Mouse (Mus musculus) CH12F3 (cell line): ENCODE results near the gene Ugt1a10.

Experiments used
- in situ Hi-C: fragments of 300-500 bp; cut with MboI; formaldehyde crosslinking; loops from 2 replicates; pipeline ENCODE4 v1.14.3; 2020; ENCODE audit warnings: low sequenced_read_pairs

Gene Ugt1a10

DNA sequence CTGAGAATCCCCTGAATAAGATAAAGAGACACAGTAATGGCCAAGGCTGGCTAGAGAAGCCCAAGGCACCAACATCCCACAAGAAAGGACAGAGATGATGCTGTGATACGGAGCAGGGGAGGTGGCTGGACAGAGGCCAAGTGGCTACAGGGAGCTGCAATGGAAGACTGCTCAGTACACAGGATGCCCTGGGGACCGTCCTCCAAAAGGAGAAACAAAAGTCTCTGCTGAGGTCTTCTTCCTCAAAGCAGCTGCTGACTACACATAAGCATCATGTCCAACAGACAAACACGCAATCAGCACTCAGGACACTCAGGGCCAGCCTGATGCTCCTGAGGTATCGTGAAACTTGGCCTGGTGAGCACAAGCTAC, 209.7 kb downstream of the Ugt1a10 start:
- in situ Hi-C loops: no loop called here

DNA sequence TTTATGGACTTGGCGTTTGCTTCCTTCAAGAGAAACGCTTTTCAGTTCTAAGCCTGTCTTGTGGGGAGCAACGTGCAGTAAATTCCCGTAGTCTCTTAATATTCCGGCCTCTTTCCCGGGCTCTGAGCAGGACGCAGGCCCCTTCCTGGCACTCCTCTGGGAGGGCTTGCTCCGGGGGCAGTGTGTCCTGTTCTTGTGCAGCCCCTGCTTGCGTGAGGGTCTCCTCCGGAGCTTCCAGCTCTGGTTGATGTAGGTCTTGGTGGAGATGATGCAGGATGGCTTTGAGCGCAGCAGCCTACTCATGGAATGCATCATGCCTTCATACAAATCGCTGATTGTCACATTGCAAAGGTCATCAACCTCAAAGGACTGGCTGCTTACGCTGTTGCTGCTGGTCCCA, 210.9 kb downstream of the Ugt1a10 start:
- in situ Hi-C loops: no loop called here

DNA sequence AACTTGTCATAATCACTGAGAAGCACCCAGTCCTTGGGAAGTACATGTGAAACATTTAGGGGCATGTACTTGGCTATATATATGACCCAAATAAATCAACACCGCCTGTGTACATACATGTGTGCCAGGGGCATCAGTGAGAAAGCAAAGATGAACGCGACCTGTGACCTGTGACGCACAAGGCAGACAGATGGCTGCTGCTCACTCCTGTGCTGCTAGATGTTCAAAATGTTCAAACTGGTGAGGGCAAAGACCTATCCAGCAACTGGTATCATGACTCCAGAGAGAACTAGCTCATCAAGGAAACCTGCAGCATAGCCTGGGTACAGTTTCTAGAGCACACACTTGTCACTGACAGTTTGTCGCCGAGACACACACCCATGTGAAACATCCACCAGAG, 212.3 kb downstream of the Ugt1a10 start:
- in situ Hi-C loops: no loop called here

DNA sequence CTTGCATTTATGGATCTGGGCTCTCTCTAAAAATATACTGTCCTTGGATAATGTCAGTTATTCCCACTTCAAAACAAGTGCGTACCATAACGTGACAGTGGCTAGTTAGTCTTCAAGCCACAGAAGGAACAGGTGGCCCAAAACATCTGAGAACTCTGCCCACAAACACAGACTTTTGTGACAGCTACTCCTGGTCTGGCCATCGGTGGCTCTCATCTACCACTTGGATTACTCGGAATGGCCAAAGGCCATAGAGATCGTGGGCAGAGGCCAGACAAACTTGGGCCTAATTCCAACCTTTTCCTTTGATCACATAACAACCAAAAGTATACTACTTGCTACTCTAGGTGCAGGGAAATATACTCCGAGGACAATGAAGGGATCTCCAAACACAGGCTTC, 212.9 kb downstream of the Ugt1a10 start:
- in situ Hi-C loops: no loop called here
